Mouse (Mus musculus) hindbrain, embryonic 16.5 days (tissue): ENCODE measurements at regions not wholly inside any gene's neighbourhood (a gene's known extent, or its start where the extent isn't known, plus 50 kb on each side); places are given as distances from the start of the nearest gene placed in this dataset.

Experiments used
- ATAC-seq: fragments of 200-750 bp; cut with Nextera tagmentation; 2 replicates; pipeline ENCODE4 v1.8.0; 2017; ENCODE audit warnings: moderate TSS enrichment, moderate library complexity
- H3K27ac ChIP-seq: fragments of 300-500 bp; sonication (generic); 2 replicates; pipeline ENCODE4 v1.5.1; 2014; ENCODE audit warnings: low read depth, mild to moderate bottlenecking, control low read depth, low read length, moderate library complexity
- H3K27me3 ChIP-seq: fragments of 300-500 bp; sonication (generic); replicated peaks from 2 replicates; pipeline ENCODE4 v1.6.1; 2014; ENCODE audit warnings: low read length; ENCODE audit not compliant: control insufficient read depth, insufficient read depth
- H3K36me3 ChIP-seq: fragments of 300-500 bp; sonication (generic); 2 replicates; pipeline ENCODE4 v1.6.1; 2014; ENCODE audit warnings: mild to moderate bottlenecking, low read length, moderate library complexity, mixed read lengths; ENCODE audit not compliant: control insufficient read depth, insufficient read depth
- H3K4me1 ChIP-seq: fragments of 300-500 bp; sonication (generic); 2 replicates; pipeline ENCODE4 v1.6.1; 2014; ENCODE audit warnings: low read depth, low read length; ENCODE audit not compliant: control insufficient read depth, insufficient read depth
- H3K4me2 ChIP-seq: fragments of 300-500 bp; sonication (generic); 2 replicates; pipeline ENCODE4 v1.6.1; 2014; ENCODE audit warnings: mild to moderate bottlenecking, low read length, control low read depth, moderate library complexity
- H3K4me3 ChIP-seq: fragments of 300-500 bp; sonication (generic); 2 replicates; pipeline ENCODE4 v1.5.1; 2014; ENCODE audit warnings: mild to moderate bottlenecking, low read length, control low read depth, moderate library complexity
- H3K9ac ChIP-seq: fragments of 300-500 bp; sonication (generic); 2 replicates; pipeline ENCODE4 v1.6.1; 2014; ENCODE audit warnings: low read depth, mild to moderate bottlenecking, control low read depth, low read length, moderate library complexity
- H3K9me3 ChIP-seq: fragments of 300-500 bp; sonication (generic); 2 replicates; pipeline ENCODE4 v1.6.1; 2014; ENCODE audit warnings: mild to moderate bottlenecking, low read length, moderate library complexity; ENCODE audit not compliant: control insufficient read depth
- WGBS: fragments of 180-500 bp; shearing (Covaris S2); extraction: QIAGEN DNeasy Blood & Tissue Kit; methylation state at CpG from one replicate; pipeline ENCODE4 v1.1.7; 2014; 5-methylcytosine and 5-hydroxymethylcytosine counted together

DNA sequence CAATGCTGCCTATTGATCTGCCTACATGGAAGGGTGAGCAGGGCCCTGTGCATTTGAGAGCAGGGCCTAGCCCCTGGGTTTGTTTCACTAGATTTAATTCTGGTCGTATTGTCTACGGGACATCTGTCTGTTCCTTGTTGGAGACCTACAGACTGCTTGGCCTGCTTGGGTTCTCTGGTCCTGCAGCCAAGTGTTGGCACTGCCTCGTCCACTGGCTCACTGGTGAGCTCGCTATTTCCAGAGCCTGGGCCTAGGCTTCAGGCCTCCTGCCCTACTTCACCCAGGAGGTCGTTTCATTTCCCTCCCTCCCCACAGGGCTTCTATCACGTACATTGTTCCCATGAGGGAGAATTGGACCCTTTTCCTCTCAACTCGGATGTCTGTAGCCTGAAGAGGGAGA lies 62.2 kb upstream of the Blcap start:
- ATAC-seq = no peak
- WGBS = 53% methylated on average over 7 of the region's 7 CpGs
- H3K36me3 ChIP-seq = no peaks in the 10 kb centered on the region
- peaks cover 4% of the 10 kb centered on the region; the same call in 1 of the 2 replicates for H3K4me1 ChIP-seq
- no peaks in the 10 kb centered on the region for H3K9me3 ChIP-seq
- no peak overlapping the region for H3K9ac ChIP-seq
- H3K27ac ChIP-seq = no peak overlapping the region
- H3K4me3 ChIP-seq = no peak overlapping the region
- no peak overlapping the region for H3K4me2 ChIP-seq
- no peaks in the 10 kb centered on the region for H3K27me3 ChIP-seq

DNA sequence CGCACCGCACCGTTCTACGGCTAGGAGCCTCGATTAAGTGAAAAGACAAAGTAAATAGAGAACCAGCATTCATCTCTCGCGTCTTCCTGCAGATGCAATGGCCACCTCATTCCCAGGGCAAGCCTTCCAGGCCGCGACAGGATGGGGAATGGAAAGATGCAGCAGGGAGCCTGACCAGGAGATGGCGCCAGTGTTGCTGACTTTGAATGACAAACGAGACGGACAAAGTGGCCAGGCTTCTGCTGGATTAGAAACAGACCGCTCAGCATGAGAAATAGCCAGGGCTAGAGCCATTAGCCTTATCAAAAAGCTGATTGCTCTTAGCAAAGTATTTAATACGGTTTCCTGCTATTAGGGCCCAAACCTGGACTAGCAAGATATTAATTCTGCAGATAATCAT lies 64.6 kb upstream of the Blcap start:
- peak; percentile 75 for ATAC-seq
- Histone ChIP-seq H3K4me2 (no peak overlapping the region), H3K27me3 (no peaks in the 10 kb centered on the region), H3K36me3 (no peaks in the 10 kb centered on the region), H3K9me3 (no peaks in the 10 kb centered on the region), H3K9ac (no peak overlapping the region), H3K27ac (no peak overlapping the region), H3K4me1 (peaks cover 4% of the 10 kb centered on the region; the same call in 1 of the 2 replicates), H3K4me3 (no peak overlapping the region)
- 7% methylated on average over 14 of the region's 14 CpGs for WGBS

DNA sequence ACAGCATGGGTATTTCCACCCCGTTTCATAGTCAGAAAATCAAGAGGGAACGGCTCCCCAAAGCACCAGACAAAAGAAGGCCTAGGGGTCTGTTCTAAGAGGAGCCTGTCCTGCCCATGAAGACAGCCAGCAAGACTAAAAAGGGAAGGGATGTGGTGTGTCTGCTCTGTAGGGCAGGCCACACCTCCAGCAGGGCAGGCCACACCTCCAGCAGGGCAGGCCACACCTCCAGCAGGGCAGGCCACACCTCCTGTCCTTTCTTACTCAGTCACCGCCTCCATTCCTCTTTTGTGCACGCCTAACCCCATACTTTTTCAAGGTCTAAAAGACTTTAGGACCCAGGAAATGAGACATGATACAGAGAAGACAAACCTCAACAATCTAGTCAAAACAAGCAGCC lies 69.8 kb upstream of the Blcap start:
- Histone ChIP-seq H3K27ac (no peak overlapping the region), H3K9me3 (no peaks in the 10 kb centered on the region), H3K4me1 (peaks cover 2% of the 10 kb centered on the region; the same call in 1 of the 2 replicates), H3K9ac (no peak overlapping the region), H3K4me2 (no peak overlapping the region), H3K36me3 (no peaks in the 10 kb centered on the region), H3K27me3 (no peaks in the 10 kb centered on the region), H3K4me3 (no peak overlapping the region)
- 0 out of 2 replicates have a peak, but pooled peaks have one; percentile 61 for ATAC-seq
- WGBS = 34% methylated on average over 4 of the region's 4 CpGs

DNA sequence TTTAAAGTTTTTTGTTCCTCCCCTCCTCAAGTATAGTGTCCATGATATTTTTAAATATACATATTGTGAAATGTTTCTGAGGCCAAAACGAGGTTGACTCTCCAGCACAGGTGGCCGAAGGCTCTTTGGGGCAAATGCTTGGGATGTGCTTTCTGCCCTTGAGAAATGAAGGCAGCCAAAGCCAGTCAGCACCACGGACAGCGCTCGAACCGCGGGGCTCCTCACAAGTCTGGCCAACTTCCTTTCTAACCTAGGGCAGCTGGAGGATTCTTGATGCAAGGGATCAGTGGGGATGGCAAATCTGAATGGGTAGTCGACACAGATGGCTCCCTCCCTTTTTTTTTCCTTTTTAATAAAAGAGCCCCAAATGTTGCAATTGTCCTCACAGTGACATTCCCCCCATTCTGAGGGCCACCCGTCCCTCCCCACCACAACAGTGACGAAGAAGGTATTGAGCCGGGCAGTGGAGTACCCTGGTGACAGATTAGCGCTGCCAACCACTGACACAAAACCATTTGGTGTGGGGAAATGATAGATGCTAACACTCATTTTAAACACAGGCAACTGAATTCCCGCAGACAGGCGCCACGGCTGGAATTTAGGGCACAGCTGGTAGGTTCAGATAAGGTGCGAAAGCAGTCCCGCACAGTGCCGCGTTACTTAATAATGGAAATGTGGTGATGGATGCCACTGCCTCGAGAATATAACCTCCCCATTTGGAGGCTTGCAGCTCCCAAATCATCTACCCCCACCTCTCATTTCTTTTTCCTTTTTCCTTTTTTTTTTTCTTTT lies 73.4 kb upstream of the Ctnnbl1 start:
- Histone ChIP-seq H3K4me1 (peaks cover 2% of the 10 kb centered on the region), H3K27ac (no peak overlapping the region), H3K9me3 (no peaks in the 10 kb centered on the region), H3K36me3 (no peaks in the 10 kb centered on the region), H3K27me3 (no peaks in the 10 kb centered on the region), H3K4me2 (no peak overlapping the region), H3K4me3 (no peak overlapping the region), H3K9ac (no peak overlapping the region)
- WGBS = 16% methylated on average over 20 of the region's 20 CpGs
- peak; percentile 46; the same call in 1 of the 2 replicates for ATAC-seq

DNA sequence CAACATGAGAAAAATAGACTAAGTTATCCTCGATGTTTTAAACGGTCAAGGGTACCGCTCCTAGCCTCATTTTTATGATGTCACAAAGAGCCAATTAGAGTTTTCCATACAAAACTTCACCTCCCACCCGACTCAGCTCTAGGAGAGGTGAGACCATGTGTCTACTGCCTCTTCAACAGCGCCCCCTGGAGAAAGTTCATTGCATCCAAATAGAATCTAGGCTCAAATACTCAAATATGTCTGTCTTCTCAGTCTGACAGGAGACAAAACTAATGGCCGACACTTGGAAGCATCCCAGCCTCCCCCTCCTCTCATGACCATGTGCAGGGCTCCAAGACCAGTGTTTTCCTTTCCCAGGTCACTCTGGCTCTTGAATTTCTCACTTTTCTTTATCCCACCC lies 72.7 kb upstream of the Ctnnbl1 start:
- 54% methylated on average over 6 of the region's 6 CpGs for WGBS
- no peak overlapping the region for H3K9ac ChIP-seq
- no peaks in the 10 kb centered on the region for H3K9me3 ChIP-seq
- H3K4me1 ChIP-seq = peaks cover 2% of the 10 kb centered on the region; the same call in 1 of the 2 replicates
- H3K36me3 ChIP-seq = no peaks in the 10 kb centered on the region
- ATAC-seq = no peak
- no peaks in the 10 kb centered on the region for H3K27me3 ChIP-seq
- H3K27ac ChIP-seq = no peak overlapping the region
- H3K4me2 ChIP-seq = no peak overlapping the region
- no peak overlapping the region for H3K4me3 ChIP-seq

DNA sequence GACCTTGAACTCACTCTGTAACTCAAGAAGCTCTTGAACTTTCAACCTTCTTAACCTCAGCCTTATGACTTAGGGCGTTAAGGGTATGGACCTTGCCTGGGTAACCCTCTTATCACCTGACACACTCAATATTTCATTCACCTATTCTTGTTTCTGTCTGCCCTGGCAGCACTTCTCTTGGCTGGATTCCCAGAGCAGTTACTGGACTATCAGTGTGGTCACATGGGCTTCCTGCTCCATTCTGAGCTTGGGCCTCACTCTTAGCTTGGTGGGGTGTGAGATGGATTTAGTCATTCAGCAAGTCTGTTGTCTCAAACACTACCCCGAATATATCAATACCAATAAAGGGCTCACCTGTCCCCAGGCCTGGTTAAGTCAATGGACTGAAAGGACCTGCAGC lies 67.0 kb upstream of the Ctnnbl1 start:
- WGBS = 91% methylated on average over 2 of the region's 2 CpGs
- no peak overlapping the region for H3K27ac ChIP-seq

DNA sequence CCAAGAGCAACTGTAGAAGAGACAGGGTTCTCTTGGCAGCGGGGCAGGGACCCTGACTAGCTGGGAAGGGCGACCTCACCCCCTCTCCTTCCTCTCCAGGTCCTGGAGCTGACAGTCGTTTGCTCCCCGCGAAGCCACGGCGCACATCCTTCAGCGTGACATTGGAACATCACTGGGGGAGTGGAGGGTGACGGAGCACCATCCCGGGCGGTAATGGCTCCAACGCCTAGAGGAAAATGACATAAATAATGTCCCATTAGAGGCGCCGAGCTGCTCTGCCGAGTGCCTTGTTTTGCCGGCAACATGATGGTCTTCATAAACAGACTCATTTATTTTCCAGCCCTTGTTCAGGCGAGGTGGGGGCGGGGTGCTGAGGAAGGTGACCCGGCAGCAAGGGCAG lies 62.3 kb upstream of the Ctnnbl1 start:
- no peak for ATAC-seq
- Histone ChIP-seq H3K27me3 (no peaks in the 10 kb centered on the region), H3K4me2 (no peak overlapping the region), H3K36me3 (no peaks in the 10 kb centered on the region), H3K27ac (no peak overlapping the region), H3K4me3 (no peak overlapping the region), H3K9ac (peak overlapping the region; percentile 17; the same call in 1 of the 2 replicates), H3K4me1 (no peaks in the 10 kb centered on the region), H3K9me3 (no peaks in the 10 kb centered on the region)
- 58% methylated on average over 19 of the region's 19 CpGs for WGBS

More for the DNA sequence above, 67.0 kb upstream of the Ctnnbl1 start:
- no peak overlapping the region for H3K4me2 ChIP-seq
- no peaks in the 10 kb centered on the region for H3K4me1 ChIP-seq
- ATAC-seq = no peak
- H3K9ac ChIP-seq = no peak overlapping the region
- H3K9me3 ChIP-seq = no peaks in the 10 kb centered on the region
- H3K36me3 ChIP-seq = no peaks in the 10 kb centered on the region
- no peaks in the 10 kb centered on the region for H3K27me3 ChIP-seq
- no peak overlapping the region for H3K4me3 ChIP-seq

DNA sequence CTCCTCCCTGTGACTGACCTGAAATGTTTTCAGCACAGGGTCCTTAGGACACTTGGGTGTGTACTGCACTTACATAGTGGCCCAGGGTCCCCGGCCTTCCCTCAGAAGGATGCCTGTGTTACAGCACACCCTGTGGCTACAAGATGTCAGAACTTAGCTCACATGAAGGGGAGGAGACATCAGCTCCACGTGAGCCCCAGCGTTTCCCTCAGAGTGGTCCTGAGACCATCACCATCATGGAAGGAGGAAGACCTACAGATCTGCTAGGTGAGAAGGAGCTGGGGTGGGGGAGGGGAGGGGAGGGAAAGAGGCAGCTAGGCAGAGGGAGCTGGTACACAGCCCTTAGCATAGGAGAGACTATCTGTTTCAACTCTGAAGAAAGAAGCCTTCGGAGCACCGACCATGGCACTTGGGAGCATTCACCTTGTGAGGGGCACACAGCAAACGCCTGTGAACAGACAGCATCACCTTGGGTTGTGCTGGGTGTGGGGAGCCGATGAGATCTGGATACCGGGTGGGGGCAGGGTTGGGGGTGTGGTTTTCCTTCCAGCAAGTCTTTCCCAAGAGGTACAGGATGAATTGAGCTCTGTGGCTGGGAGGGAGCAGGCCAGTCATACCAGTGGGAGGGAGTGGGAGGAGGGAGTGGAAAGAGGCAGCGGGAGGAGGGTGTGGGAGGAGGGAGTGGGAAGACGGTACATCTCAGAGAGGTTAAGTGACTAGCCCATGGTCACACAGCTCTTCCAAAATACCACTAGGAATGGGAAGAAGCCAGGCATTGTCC lies 60.6 kb upstream of the Ctnnbl1 start:
- no peak for ATAC-seq

DNA sequence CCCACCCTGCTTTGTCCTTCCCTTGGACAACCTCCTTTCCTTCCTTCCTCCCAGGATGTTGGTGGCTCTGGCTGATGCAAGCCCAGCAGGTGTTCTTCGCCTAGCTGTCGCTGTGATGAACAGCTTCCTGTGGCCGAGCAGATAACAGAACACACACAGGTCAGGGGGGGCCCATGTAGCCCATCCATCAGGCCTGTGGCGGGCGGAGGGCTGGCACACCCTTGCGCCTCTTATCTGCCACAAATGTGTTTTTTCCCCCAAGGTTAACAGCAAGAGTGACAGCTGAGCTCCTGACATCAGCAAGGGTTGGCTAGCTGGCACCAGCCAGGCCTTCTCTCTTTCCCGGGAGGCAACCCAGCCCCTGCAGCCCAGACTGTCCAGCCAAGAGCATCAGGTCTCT lies 59.9 kb upstream of the Ctnnbl1 start:
- Histone ChIP-seq H3K4me1 (no peaks in the 10 kb centered on the region), H3K27ac (no peak overlapping the region), H3K4me3 (no peak overlapping the region), H3K27me3 (no peaks in the 10 kb centered on the region), H3K9ac (no peak overlapping the region), H3K9me3 (no peaks in the 10 kb centered on the region), H3K4me2 (no peak overlapping the region), H3K36me3 (no peaks in the 10 kb centered on the region)
- ATAC-seq = no peak
- WGBS = 54% methylated on average over 6 of the region's 7 CpGs

More for the DNA sequence above, 60.6 kb upstream of the Ctnnbl1 start:
- H3K9me3 ChIP-seq = no peaks in the 10 kb centered on the region
- H3K36me3 ChIP-seq = no peaks in the 10 kb centered on the region
- H3K4me2 ChIP-seq = no peak overlapping the region
- no peaks in the 10 kb centered on the region for H3K27me3 ChIP-seq
- H3K9ac ChIP-seq = no peak overlapping the region
- WGBS = 59% methylated on average over 10 of the region's 10 CpGs
- H3K4me1 ChIP-seq = no peaks in the 10 kb centered on the region
- H3K4me3 ChIP-seq = no peak overlapping the region
- H3K27ac ChIP-seq = no peak overlapping the region
